Mouse (Mus musculus): Measurements from ENCODE around the gene Wfdc6b. TPM values are rescaled to one million over a fixed set of nuclear protein-coding genes. Genes with fewer than 3 reads are reported as not detected.

The Wfdc6b gene
- total RNA-seq, 2 experiments from 2014 or later: not detected

DNA sequence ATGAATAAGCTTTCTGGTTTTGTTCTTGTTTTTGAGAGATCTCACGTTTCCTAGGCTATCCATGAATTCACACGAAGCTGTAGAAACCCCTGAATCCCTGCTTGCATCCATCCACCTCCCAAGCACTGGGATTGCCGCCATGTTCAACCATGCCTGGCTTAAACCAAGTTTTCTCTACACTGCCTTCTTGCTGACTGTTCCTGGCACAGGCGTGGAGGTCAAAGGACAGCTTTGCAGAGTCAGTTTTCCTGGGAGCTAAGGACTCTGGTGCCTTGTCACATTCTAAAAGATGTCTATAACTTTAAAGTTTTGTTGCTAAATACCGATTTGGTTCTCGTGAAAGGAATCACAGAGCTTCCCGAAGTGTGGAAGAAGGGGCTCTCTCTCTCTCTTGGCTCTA lies 51.5 kb downstream of the Wfdc6b start:
- DNase-seq: no peak
- intact Hi-C loops (cut with DNase I): no loop called here

Other genes starting within 250 kb of the Wfdc6b start
- gene Slpi, start 224.4 kb upstream of the Wfdc6b start, total RNA-seq (2021): under 1 TPM; 0.45 to 0.77 TPM
- gene Rbpjl, start 210.4 kb upstream of the Wfdc6b start, total RNA-seq (2021): not detected
- 1 to 10 TPM; 1.2 to 2.3 TPM for gene Matn4, start 208.4 kb upstream of the Wfdc6b start, total RNA-seq (2021)
- 10 to 100 TPM; 24.3 to 39.3 TPM for gene Sdc4, start 169.6 kb upstream of the Wfdc6b start, total RNA-seq (2021)
- gene Sys1, start 156.6 kb upstream of the Wfdc6b start, total RNA-seq (2021): 10 to 100 TPM; 21.3 to 25.1 TPM
- 1 to 10 TPM; 5.5 to 7.4 TPM for gene Gm20458, start 152.6 kb upstream of the Wfdc6b start, total RNA-seq (2021)
- gene Trp53tg5, start 139.8 kb upstream of the Wfdc6b start, total RNA-seq (2021): not detected
- 10 to 100 TPM; 17.1 to 18.9 TPM for gene Dbndd2, start 127.4 kb upstream of the Wfdc6b start, total RNA-seq (2021)
- 10 to 100 TPM; 56.4 to 56.8 TPM for gene Pigt, start 116.0 kb upstream of the Wfdc6b start, total RNA-seq (2021)
- gene Wfdc2, start 51.1 kb upstream of the Wfdc6b start, total RNA-seq (2021): 1 to 10 TPM in 1 of 2 experiments, under 1 TPM in 1; 0.84 to 1.0 TPM
- not detected for gene Spint3, start 40.1 kb upstream of the Wfdc6b start, total RNA-seq (2021)
- gene Wfdc6a, start 28.1 kb upstream of the Wfdc6b start, total RNA-seq (2021): not detected
- not detected for gene Eppin, start 19.9 kb upstream of the Wfdc6b start, total RNA-seq (2021)
- not detected for gene Wfdc8, start 104 bp downstream of the Wfdc6b start, total RNA-seq (2021)
- not detected for gene Wfdc16, start 25.3 kb downstream of the Wfdc6b start, total RNA-seq (2021)
- not detected for gene Wfdc10, start 42.5 kb downstream of the Wfdc6b start, total RNA-seq (2021)
- not detected for gene Wfdc9, start 43.1 kb downstream of the Wfdc6b start, total RNA-seq (2021)
- gene Wfdc11, start 60.6 kb downstream of the Wfdc6b start, total RNA-seq (2021): not detected
- gene Wfdc13, start 71.6 kb downstream of the Wfdc6b start, total RNA-seq (2021): not detected
- not detected for gene Spint4, start 85.0 kb downstream of the Wfdc6b start, total RNA-seq (2021)
- gene Spint5, start 101.8 kb downstream of the Wfdc6b start, total RNA-seq (2021): not detected
- under 1 TPM; 0.17 to 0.40 TPM for gene Wfdc3, start 132.4 kb downstream of the Wfdc6b start, total RNA-seq (2021)
- 10 to 100 TPM; 35.8 to 38.5 TPM for gene Dnttip1, start 132.5 kb downstream of the Wfdc6b start, total RNA-seq (2021)
- gene Ube2c, start 156.4 kb downstream of the Wfdc6b start, total RNA-seq (2021): 10 to 100 TPM; 31.7 to 32.5 TPM
- gene Tnnc2, start 166.4 kb downstream of the Wfdc6b start, total RNA-seq (2021): under 1 TPM in 1 of 2 experiments, not detected in 1; 0.52 TPM
- gene Snx21, start 172.3 kb downstream of the Wfdc6b start, total RNA-seq (2021): 10 to 100 TPM; 25.9 to 26.3 TPM
- gene Acot8, start 191.4 kb downstream of the Wfdc6b start, total RNA-seq (2021): 10 to 100 TPM; 12.6 to 13.4 TPM
- gene Zswim3, start 191.6 kb downstream of the Wfdc6b start, total RNA-seq (2021): 1 to 10 TPM; 2.1 to 2.9 TPM
- gene Zswim1, start 209.2 kb downstream of the Wfdc6b start, total RNA-seq (2021): 1 to 10 TPM; 5.2 to 5.3 TPM
- under 1 TPM; 0.55 to 0.69 TPM for gene Spata25, start 215.0 kb downstream of the Wfdc6b start, total RNA-seq (2021)
- 100 to 1,000 TPM; 108 to 116 TPM for gene Ctsa, start 219.4 kb downstream of the Wfdc6b start, total RNA-seq (2021)
- 10 to 100 TPM; 26.4 to 35.8 TPM for gene Neurl2, start 219.9 kb downstream of the Wfdc6b start, total RNA-seq (2021)
- 10 to 100 TPM; 39.1 to 40.9 TPM for gene Pltp, start 244.2 kb downstream of the Wfdc6b start, total RNA-seq (2021)

Measured in heart, postnatal 10 days (tissue).